Mouse (Mus musculus) c-Kit-positive CD71-negative TER-119-negative erythroid progenitor cells, embryonic 14.5 days (primary cell): ENCODE measurements around the gene Calr4.

Experiments used
- DNase-seq: peaks from one replicate; pipeline ENCODE4 v3.0.0-alpha.2; 2013; ENCODE audit warnings: low read depth

Calr4 gene

GRCm38 (mm10) chr4:109234185-109234584 lies at the start of gene Calr4:
Gene Calr4 (plus strand): TSS chr4:109234485.
- DNase-seq, result no peak

- no peak for DNase-seq
Measured at GRCm38 (mm10) chr4:109185616-109186405, 48.5 kb upstream of the Calr4 start.

- no peak for DNase-seq
Measured at GRCm38 (mm10) chr4:109191598-109191997, 42.7 kb upstream of the Calr4 start.

- no peak for DNase-seq
Measured at GRCm38 (mm10) chr4:109193886-109194285, 40.4 kb upstream of the Calr4 start.

DNA sequence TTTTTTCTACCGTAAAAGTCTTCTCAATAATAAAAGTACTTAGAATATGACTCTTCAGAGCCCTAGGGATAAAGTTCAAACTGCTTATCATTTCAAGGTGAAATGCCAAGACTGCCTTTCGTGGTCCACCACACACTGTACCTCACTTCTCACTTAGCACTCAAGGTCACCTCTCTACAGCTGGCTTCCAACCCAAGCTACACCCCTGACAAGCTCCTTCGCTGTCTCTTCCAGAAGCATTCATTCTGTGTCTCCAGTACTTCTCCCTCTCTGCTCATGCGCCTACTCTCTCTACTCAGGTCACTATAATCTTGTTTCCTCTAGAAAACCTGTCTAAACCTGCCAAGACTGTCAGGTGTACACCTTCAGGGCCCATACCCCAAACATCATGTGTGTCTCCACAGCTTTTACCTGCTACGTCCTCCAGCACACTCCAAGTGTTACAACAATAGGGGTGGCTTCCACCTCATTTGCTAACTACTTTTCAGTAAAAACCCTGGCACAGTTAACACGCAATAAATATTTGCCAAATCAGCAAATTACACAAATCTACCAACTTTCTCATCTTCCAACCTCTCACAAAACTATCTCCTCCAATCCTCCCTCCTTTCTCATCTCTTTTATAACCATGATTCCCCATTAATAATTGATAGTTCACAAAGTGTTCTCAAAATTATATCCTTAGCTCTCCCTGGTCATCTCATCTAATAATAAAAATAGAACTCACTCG lies 38.2 kb upstream of the Calr4 start:
- DNase-seq, result no peak

DNA sequence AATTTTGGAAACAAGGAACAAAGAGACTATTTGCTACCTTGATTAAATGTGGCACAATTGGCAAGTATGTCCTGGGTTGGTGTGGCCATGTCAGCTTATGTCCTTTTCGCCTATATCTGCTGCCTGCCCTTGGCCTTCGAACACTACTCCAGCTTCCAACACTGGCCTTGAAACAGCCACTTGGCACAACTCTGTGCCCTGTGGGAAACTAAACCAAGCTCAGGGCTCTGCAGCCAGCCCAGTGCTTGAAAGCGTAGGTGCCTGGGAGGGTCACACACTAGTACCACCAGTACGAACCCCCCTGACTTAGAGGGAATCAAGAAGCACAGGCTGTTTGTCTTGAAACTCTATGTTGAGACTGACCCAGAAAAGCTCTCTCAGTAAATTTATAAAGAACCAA lies 35.2 kb upstream of the Calr4 start:
- DNase-seq, result no peak

- peak; percentile 96 for DNase-seq
Measured at GRCm38 (mm10) chr4:109201582-109202424, 32.5 kb upstream of the Calr4 start, which contains the start of gene Osbpl9. Gene Osbpl9 (minus strand): TSS chr4:109202272.

DNA sequence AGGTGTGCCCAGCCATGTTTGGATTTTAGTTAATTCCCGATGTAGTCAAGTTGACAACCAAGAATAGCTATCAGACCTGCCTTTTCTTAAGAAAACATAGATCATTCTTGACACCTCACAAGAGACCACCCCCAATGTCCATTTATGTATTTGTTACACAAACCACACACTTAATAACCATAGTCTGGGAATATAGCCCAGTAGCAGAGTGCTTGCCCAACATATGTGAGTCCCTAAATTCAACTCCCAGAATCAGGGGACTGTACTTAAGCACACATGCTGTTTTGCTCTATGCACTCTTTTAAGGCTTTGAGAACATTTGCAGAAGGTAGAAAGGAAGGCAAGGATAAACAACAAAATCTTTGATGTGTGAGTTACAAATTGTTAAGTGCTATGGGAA lies 30.4 kb upstream of the Calr4 start:
- no peak for DNase-seq

GRCm38 (mm10) chr4:109204416-109204815 lies 29.9 kb upstream of the Calr4 start:
- DNase-seq, result no peak

GRCm38 (mm10) chr4:109207524-109207923 lies 26.8 kb upstream of the Calr4 start:
- DNase-seq, result no peak

GRCm38 (mm10) chr4:109210253-109210652 lies 24.0 kb upstream of the Calr4 start:
- no peak for DNase-seq

DNA sequence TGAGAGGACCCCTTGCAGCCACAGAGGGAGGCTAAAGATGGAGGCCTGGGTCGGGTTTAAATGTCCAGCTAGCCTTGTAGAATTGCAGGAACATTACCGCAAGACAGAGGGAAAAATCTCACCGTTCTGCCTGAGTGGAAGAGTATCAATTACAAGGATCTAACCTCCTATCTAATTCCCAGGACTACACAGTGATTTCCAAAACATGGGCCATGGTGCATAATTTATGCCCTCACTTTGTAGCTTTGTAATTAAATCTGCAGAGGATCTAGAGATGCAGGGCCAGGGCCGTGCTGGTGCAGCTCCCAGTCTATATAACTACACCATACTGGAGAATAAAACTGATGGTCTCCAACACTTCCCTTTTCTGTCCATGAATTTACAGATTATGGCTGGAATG lies 23.4 kb upstream of the Calr4 start:
- DNase-seq, result no peak

GRCm38 (mm10) chr4:109213986-109214385 lies 20.3 kb upstream of the Calr4 start:
- DNase-seq, result no peak

DNA sequence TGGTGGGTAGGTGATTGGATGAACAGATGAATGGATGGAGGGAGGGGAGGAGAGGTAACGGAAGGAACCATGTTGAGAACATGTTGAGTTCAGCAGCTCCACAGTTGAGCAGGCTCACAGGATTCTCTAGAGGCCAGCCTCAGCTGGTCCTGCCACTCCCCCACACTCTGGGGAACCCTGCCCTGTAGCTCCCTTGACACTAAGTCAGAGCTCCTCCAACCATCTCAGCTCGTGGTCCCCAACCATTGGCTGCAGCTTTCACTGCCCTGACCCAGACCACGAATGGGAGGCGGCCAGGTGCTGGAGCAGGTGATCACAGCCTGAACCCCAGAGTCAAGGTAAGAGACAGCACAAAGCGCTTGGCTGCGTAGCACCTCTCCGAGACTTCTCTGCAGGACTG lies 16.3 kb upstream of the Calr4 start:
- no peak for DNase-seq

- DNase-seq, result no peak
Measured at GRCm38 (mm10) chr4:109220441-109220940, 13.8 kb upstream of the Calr4 start.

GRCm38 (mm10) chr4:109222001-109222400 lies 12.3 kb upstream of the Calr4 start:
- DNase-seq, result no peak

DNA sequence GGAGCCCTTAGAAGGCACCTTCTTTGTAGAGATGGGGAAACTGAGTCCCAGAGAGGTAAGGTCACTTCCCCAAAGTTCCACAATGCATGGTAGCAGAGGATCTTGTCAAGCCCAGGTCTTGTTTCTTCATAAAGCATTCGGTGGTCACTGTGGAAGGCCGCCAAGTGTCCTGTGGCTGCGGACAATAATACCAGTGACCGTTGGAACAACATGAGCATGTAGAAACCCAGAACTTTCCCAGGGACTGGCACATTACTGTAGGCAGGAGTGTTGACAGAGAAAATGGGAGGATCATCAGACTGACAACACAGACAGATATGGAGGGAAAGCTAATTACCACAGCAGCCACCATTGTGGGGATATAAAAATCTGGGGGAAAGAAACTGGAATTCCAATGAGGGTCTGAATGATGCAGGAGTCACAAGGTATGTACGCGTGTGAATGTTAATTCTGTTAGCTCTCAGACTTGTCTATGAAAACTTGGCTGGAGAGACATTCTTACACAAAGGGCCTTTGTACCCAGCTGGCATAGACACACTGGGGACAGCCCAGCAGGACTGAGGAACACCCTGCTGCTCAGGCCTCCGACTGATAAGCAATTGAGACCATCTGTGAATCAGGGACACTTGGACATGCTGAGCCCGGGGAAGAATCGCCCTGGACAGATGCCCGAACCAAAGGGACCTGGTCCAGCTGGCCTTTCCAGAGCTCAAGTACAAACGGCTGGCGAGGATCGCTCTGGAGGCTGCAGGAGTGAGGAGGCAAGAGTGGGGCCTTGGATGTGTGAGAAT lies 9.3 kb upstream of the Calr4 start:
- DNase-seq, result no peak

DNA sequence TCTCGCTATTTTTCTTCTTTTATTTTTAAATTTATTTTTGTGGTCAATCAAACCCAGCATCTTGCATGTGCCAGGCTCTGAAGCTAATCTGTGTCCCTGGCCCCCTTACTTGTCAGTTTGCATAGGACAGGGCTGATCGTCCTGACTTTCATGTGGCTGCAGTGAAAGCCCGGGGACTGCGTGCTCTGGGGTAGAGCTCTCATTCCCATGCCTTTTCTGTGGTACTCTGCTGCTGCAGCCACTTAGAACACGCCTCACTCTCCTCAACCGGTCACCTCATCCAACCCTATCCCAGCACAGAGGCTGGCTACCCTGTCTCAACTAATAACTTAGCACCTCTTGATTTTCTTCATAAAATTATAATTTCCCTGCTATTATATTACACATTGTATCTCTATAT lies 8.7 kb upstream of the Calr4 start:
- no peak for DNase-seq

DNA sequence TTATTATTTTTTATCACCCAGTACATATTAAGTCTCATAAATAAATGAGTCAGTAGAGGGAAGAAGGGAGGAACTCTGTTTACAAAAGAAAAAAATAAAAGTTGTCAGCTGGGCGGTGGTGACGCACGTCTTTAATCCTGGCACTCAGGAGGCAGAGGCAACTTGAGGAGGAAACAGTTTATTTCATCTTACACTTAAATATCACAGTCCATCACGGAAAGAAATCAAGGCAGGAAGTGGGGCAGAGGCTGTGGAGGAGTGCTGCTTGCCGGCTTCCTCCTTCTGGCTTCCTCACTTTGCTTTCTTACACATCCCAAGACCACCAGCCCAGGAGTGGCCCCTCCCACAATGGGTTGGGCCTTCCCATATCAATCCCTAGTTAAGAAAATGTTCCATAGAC lies 8.2 kb upstream of the Calr4 start:
- DNase-seq, result no peak

- no peak for DNase-seq
Measured at GRCm38 (mm10) chr4:109229766-109230279, 4.5 kb upstream of the Calr4 start.

DNA sequence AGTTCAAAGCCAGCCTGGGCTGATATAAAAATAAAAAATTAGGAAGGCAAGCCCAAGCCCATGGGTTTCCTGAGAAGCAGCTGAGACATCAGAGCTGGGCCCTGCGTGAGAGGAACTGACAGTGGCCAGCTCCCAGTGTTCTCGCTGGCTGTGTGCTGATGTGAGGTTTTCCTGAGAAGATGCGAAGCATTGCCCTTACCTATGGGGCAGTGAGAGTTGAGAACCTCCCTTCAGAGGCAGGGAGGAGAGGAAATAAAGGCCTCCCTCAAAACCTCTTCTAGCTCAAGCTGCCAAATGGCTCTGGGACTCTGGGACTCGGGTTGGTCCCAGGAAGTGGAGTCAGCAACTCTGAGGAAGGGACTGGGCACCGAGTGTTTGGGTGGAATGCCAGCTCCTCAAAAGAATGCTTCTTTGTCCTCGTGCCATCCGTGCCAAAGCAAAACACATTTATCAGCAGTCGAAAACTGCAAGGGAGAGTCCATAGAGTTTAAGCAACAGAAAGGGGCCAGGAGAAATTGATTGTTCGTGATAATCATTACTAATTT lies 593 bp downstream of the Calr4 start:
- DNase-seq, result no peak
